Mouse (Mus musculus) testis, adult 2 months (tissue): ENCODE data around the gene Usp10. TPM values are rescaled to one million over a fixed set of nuclear protein-coding genes. Genes with fewer than 3 reads are reported as not detected.

ENCODE experiments used
- H3K27ac ChIP-seq: fragments of 200-500 bp; 2 replicates; pipeline ENCODE4 v1.5.1; 2012; ENCODE audit warnings: low read depth, low read length; ENCODE audit not compliant: control insufficient read depth, insufficient read depth
- H3K27me3 ChIP-seq: fragments of 200-500 bp; 2 replicates; pipeline ENCODE4 v1.6.1; 2012; ENCODE audit warnings: mild to moderate bottlenecking, low read length, moderate library complexity; ENCODE audit not compliant: control insufficient read depth, insufficient read depth
- H3K36me3 ChIP-seq: fragments of 200-500 bp; 2 replicates; pipeline ENCODE4 v1.6.1; 2012; ENCODE audit warnings: mild to moderate bottlenecking, low read length; ENCODE audit not compliant: control insufficient read depth, insufficient read depth
- H3K4me1 ChIP-seq: fragments of 200-500 bp; 2 replicates; pipeline ENCODE4 v1.6.1; 2012; ENCODE audit warnings: low read length; ENCODE audit not compliant: control insufficient read depth, insufficient read depth
- H3K4me3 ChIP-seq: fragments of 200-500 bp; 2 replicates; pipeline ENCODE4 v1.5.1; 2012; ENCODE audit warnings: low read depth, mild to moderate bottlenecking, low read length, moderate library complexity, mixed read lengths; ENCODE audit not compliant: control insufficient read depth
- CTCF ChIP-seq: fragments of 200-500 bp; IDR thresholded peaks from 2 replicates; pipeline ENCODE4 v1.5.1; 2012; ENCODE audit warnings: low read depth, mild to moderate bottlenecking, inconsistent platforms, low read length, moderate library complexity; ENCODE audit not compliant: control insufficient read depth, insufficient read depth, insufficient replicate concordance
- POLR2A ChIP-seq: fragments of 200-500 bp; IDR thresholded peaks from 2 replicates; pipeline ENCODE4 v1.6.1; 2012; ENCODE audit warnings: low read depth, mild to moderate bottlenecking, inconsistent platforms, low read length, moderate library complexity; ENCODE audit not compliant: control insufficient read depth
- polyA plus RNA-seq: library from polyadenylated mRNA; depleted of rRNA; stranded (reverse); fragments of >200 nt; gene quantifications from 2 replicates; pipeline ENCODE4 v1.2.3, GENCODE M21; 2012

Usp10 gene
- polyA plus RNA-seq, 1 experiment = 19.9 TPM

- TF ChIP-seq CTCF (no peak), POLR2A (no peak)
- no peaks in the 10 kb centered on the region for H3K27me3 ChIP-seq
- no peaks in the 10 kb centered on the region for H3K36me3 ChIP-seq
- H3K4me1 ChIP-seq = no peaks in the 10 kb centered on the region
- no peak overlapping the region for H3K27ac ChIP-seq
- H3K4me3 ChIP-seq = no peak overlapping the region
Observed at GRCm38 (mm10) chr8:119881917-119882316, 28.2 kb upstream of the Usp10 start.

- H3K36me3 ChIP-seq = no peaks in the 10 kb centered on the region
- TF ChIP-seq CTCF (no peak), POLR2A (no peak)
- no peaks in the 10 kb centered on the region for H3K27me3 ChIP-seq
- H3K4me3 ChIP-seq = no peak overlapping the region
- no peak overlapping the region for H3K27ac ChIP-seq
- H3K4me1 ChIP-seq = no peaks in the 10 kb centered on the region
Observed at GRCm38 (mm10) chr8:119883281-119883680, 26.9 kb upstream of the Usp10 start.

GRCm38 (mm10) chr8:119885612-119886011, 24.5 kb upstream of the Usp10 start:
- Histone ChIP-seq H3K27ac (no peak overlapping the region), H3K4me1 (no peaks in the 10 kb centered on the region), H3K27me3 (no peaks in the 10 kb centered on the region), H3K4me3 (no peak overlapping the region), H3K36me3 (no peaks in the 10 kb centered on the region)
- TF ChIP-seq POLR2A = no peak
- TF ChIP-seq CTCF = no peak

- no peak overlapping the region for H3K27ac ChIP-seq
- H3K4me1 ChIP-seq = no peaks in the 10 kb centered on the region
- no peaks in the 10 kb centered on the region for H3K27me3 ChIP-seq
- H3K36me3 ChIP-seq = no peaks in the 10 kb centered on the region
- TF ChIP-seq POLR2A = no peak
- peak; percentile 88; the same call in 1 of the 2 replicates for TF ChIP-seq CTCF
- no peak overlapping the region for H3K4me3 ChIP-seq
Observed at GRCm38 (mm10) chr8:119887130-119887529, 23.0 kb upstream of the Usp10 start.

- Histone ChIP-seq H3K27ac (no peak overlapping the region), H3K4me1 (no peaks in the 10 kb centered on the region), H3K27me3 (no peaks in the 10 kb centered on the region)
Observed at GRCm38 (mm10) chr8:119888012-119888411, 22.1 kb upstream of the Usp10 start.

GRCm38 (mm10) chr8:119897069-119897468, 13.1 kb upstream of the Usp10 start:
- Histone ChIP-seq H3K4me3 (no peak overlapping the region), H3K27me3 (no peaks in the 10 kb centered on the region), H3K36me3 (no peaks in the 10 kb centered on the region), H3K4me1 (no peaks in the 10 kb centered on the region), H3K27ac (no peak overlapping the region)
- TF ChIP-seq POLR2A = no peak
- no peak for TF ChIP-seq CTCF

More at GRCm38 (mm10) chr8:119888012-119888411, 22.1 kb upstream of the Usp10 start:
- no peaks in the 10 kb centered on the region for H3K36me3 ChIP-seq
- H3K4me3 ChIP-seq = no peak overlapping the region
- TF ChIP-seq POLR2A (no peak), CTCF (no peak)

- Histone ChIP-seq H3K36me3 (no peaks in the 10 kb centered on the region), H3K27me3 (no peaks in the 10 kb centered on the region), H3K4me1 (no peaks in the 10 kb centered on the region), H3K4me3 (no peak overlapping the region), H3K27ac (no peak overlapping the region)
- no peak for TF ChIP-seq CTCF
- TF ChIP-seq POLR2A = no peak
Observed at GRCm38 (mm10) chr8:119897933-119898332, 12.2 kb upstream of the Usp10 start.

GRCm38 (mm10) chr8:119901349-119901748, 8.8 kb upstream of the Usp10 start:
- TF ChIP-seq CTCF = no peak
- no peak for TF ChIP-seq POLR2A
- Histone ChIP-seq H3K27me3 (no peaks in the 10 kb centered on the region), H3K27ac (no peak overlapping the region), H3K36me3 (no peaks in the 10 kb centered on the region), H3K4me1 (no peaks in the 10 kb centered on the region), H3K4me3 (no peak overlapping the region)
